Mouse (Mus musculus): ENCODE measurements at regions not wholly inside any gene's neighbourhood (a gene's known extent, or its start where the extent isn't known, plus 50 kb on each side); places are given as distances from the start of the nearest gene placed in this dataset.

DNA sequence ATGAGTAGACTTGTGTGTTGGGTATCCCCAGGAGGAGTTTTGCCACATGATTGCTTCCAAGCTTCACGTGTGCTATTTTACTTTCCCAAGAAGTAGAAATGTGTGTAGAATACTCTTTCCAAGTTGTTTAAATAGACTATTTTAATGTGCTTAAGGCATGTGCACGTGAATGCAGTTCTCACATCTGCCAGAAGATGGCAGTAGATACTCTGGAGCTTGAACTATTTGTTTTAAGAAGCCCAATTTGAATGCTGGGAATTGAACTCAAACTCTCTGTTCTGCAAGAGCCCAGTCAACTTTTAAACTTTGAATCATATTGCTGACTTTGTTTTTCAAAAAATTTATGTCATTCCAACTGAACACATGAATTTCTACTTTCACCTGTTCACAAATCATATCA, 431.3 kb upstream of the Reg3g start:
- DNase-seq (ENCODE audit: low read depth, low spot score) = peak; percentile 1
- Histone ChIP-seq H3K27me3 (ENCODE audit: control insufficient read depth, insufficient read depth, low read length, poor library complexity, severe bottlenecking) (no peaks in the 10 kb centered on the region), H3K36me3 (ENCODE audit: control insufficient read depth, insufficient read depth, low read length, poor library complexity, severe bottlenecking) (no peaks in the 10 kb centered on the region)

DNA sequence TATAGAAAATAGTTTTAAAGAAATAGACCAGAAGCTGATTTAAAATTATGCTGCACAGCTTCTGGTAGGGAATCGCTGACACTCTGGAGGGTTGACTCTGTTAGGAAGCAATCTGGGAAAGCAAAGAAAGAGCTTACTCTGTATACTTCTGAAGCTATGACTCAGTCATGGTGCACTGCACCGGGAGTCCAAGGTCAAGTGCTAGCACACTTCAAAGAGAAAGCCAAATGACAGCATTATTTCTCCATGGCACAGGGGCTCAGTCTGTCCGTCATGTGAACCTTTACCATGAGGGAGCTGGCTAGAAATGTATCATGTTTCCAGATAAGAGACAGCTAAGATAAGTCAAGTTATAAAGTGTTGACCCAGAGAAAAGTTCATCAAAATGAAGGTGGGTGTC, 424.1 kb upstream of the Reg3g start:
- H3K36me3 ChIP-seq (ENCODE audit: control insufficient read depth, insufficient read depth, low read length, poor library complexity, severe bottlenecking) = no peaks in the 10 kb centered on the region
- no peaks in the 10 kb centered on the region for H3K27me3 ChIP-seq (ENCODE audit: control insufficient read depth, insufficient read depth, low read length, poor library complexity, severe bottlenecking)
- DNase-seq (ENCODE audit: low read depth, low spot score) = no peak

DNA sequence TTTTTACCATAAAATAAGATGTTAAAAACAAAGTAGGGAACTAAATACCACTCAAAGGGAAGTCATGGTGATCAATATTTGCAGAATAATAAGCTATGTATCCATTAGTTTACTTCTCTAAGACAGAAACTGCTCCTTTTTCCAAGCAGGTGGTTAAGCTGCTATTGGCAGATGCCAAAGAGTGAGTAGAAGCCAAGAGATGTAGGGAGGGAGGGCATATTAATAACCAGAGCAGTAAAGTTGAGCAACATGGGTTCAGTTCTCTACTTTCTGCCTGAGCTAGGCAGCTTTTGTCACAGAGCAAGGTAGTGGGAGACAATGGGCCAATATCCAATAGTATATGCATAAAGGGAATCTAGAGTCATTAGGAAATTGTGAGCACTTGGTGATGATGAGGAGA, 394.4 kb upstream of the Reg3g start:
- Histone ChIP-seq H3K36me3 (ENCODE audit: control insufficient read depth, insufficient read depth, low read length, poor library complexity, severe bottlenecking) (no peaks in the 10 kb centered on the region), H3K27me3 (ENCODE audit: control insufficient read depth, insufficient read depth, low read length, poor library complexity, severe bottlenecking) (no peaks in the 10 kb centered on the region)
- no peak for DNase-seq (ENCODE audit: low read depth, low spot score)

DNA sequence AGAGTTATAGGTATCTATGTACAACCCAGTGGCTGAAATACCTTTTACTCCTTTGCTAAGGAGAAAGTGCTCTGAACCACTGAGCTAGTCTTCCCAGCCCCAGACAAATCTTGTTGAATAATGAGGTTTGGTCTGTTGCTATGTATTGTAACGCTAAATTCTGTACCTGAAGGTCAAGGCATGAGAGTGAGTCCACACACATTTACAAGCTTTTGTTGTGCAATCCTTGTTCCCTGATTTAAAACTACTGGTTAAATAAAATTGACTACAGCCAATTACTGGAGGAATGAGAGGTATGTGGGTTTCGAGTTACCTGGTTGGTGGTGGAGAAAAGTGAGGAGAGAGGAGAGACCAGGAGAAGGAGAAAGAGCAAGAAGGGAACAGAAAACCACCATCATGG, 372.6 kb upstream of the Reg3g start:
- no peaks in the 10 kb centered on the region for H3K36me3 ChIP-seq (ENCODE audit: control insufficient read depth, insufficient read depth, low read length, poor library complexity, severe bottlenecking)
- DNase-seq (ENCODE audit: low read depth, low spot score) = no peak

DNA sequence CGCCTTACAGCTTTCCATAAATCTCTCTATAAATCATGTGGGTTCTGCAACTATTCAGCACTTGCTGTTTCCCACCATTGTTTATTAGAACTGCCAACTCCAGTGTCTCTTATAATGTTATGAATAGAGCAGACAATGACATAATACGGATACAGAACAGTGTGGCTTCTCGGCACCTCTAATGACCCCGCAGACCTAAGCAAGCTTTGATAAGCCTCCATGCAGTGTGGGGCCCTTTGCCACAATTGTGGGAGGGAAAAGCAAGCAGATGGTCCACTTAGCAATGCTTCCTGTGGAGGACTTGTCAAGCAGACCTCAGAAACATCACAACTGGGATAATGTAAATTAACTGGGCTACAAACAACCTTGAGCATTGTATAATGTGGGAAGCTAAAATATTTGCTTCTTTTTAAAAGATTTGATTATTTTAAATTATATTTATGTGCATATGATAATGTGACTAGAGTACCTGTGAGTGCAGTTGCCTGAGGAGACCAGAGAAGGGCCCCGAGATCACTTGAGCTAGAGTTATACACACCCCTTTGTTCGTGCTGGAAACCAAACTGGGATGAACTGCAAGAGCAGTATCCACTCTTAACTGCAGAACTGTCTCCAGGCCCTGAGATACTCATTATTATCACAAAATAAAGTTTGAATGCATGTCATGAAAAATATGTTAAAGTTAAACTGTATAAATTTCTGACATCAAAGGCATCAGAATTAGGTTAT, 357.4 kb upstream of the Reg3g start:
- Histone ChIP-seq H3K36me3 (ENCODE audit: control insufficient read depth, insufficient read depth, low read length, poor library complexity, severe bottlenecking) (no peaks in the 10 kb centered on the region), H3K27me3 (ENCODE audit: control insufficient read depth, insufficient read depth, low read length, poor library complexity, severe bottlenecking) (no peaks in the 10 kb centered on the region)
- no peak for DNase-seq (ENCODE audit: low read depth, low spot score)

More for the DNA sequence above, 372.6 kb upstream of the Reg3g start:
- H3K27me3 ChIP-seq (ENCODE audit: control insufficient read depth, insufficient read depth, low read length, poor library complexity, severe bottlenecking) = no peaks in the 10 kb centered on the region

DNA sequence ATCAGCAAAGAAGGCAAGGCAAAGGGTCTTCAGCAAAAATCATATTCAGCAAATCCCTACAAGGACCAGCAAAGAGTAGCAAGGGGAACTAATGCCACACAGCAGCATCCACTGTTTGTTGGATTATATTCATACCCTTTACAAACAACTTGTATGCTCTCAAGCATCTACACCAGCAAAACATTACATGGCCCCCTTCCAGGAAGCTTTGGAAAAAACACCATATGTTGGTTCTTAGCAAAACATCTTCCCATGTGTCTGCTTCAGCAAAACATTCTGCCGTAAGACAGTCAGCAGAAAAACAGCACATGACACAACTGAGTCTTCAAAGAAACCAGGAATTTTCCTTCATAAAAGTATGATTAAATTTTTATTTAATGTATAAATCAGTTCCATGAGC, 352.6 kb upstream of the Reg3g start:
- no peaks in the 10 kb centered on the region for H3K27me3 ChIP-seq (ENCODE audit: control insufficient read depth, insufficient read depth, low read length, poor library complexity, severe bottlenecking)
- DNase-seq (ENCODE audit: low read depth, low spot score) = no peak
- no peaks in the 10 kb centered on the region for H3K36me3 ChIP-seq (ENCODE audit: control insufficient read depth, insufficient read depth, low read length, poor library complexity, severe bottlenecking)

DNA sequence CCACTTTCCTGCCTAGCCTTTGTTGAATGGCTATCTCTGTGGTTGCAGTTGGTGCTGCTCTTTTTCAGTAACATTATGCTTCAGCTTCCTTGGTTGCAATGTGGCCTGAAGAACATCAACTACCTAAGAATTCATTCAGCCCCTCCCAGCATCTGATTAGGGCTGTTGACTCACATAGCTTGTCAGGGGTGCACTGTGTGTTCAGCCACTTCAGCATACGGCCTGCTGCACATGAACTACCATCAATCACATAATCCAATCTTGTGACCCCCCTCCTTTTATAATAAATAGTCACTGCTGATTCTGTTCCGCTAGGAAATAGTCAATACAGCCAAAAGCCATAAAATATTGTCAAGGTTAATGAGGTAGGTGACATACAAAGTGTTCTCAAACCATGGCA, 328.3 kb upstream of the Reg3g start:
- H3K36me3 ChIP-seq (ENCODE audit: control insufficient read depth, insufficient read depth, low read length, poor library complexity, severe bottlenecking) = no peaks in the 10 kb centered on the region
- H3K27me3 ChIP-seq (ENCODE audit: control insufficient read depth, insufficient read depth, low read length, poor library complexity, severe bottlenecking) = no peaks in the 10 kb centered on the region
- DNase-seq (ENCODE audit: low read depth, low spot score) = no peak

DNA sequence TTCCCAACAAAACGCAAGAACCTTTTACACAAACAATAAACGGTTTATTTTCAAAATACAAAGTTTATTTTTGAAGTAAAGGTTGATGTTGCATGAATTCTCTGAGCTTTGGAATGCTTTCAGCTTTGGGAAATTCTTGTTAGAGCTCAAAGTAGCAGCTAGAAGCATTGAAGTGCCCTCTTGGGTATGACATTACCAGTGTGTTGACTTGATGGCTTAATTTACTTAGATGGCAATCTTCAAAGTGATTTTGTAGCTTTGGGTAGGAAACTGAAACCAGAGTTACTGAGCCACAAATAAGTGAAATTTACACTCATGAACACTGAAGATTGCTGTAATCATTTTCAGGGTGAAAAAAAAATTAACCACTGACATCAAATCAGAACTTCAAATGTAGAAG, 320.3 kb upstream of the Reg3g start:
- no peak for DNase-seq (ENCODE audit: low read depth, low spot score)
- no peaks in the 10 kb centered on the region for H3K27me3 ChIP-seq (ENCODE audit: control insufficient read depth, insufficient read depth, low read length, poor library complexity, severe bottlenecking)
- H3K36me3 ChIP-seq (ENCODE audit: control insufficient read depth, insufficient read depth, low read length, poor library complexity, severe bottlenecking) = no peaks in the 10 kb centered on the region

DNA sequence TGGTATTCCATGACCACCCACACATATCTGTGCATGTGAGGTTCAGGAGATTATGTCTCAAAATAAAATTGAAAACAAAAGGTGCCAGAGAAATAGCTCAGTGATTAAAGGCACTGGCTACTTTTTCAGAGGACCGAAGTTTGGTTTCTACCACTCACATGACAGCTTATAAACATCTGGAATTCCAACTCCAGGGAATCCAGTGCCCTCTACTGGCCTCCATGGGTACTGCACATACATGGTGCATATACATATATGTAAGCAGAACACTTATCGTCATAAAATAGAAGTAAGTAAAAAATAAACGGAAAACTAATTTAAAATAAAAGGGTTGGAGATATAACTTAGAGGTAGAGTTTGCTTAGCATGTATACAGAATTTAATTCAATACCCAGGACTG, 288.9 kb upstream of the Reg3g start:
- DNase-seq (ENCODE audit: low read depth, low spot score) = no peak
- no peaks in the 10 kb centered on the region for H3K27me3 ChIP-seq (ENCODE audit: control insufficient read depth, insufficient read depth, low read length, poor library complexity, severe bottlenecking)
- no peaks in the 10 kb centered on the region for H3K36me3 ChIP-seq (ENCODE audit: control insufficient read depth, insufficient read depth, low read length, poor library complexity, severe bottlenecking)
